Mouse (Mus musculus) intestine, embryonic 16.5 days (tissue): ENCODE data around the gene Rrp1. TPM values are rescaled to one million over a fixed set of nuclear protein-coding genes. Genes with fewer than 3 reads are reported as not detected.
A peak's percentile ranks its signal among the peaks of the same experiment; 100 is the strongest.
"Not testable (repeated sequence)": the region's sequence is repeated elsewhere in the genome, so short reads cannot be mapped to it uniquely, and the experiment has no call there.

ENCODE experiments used
- ATAC-seq: fragments of 200-750 bp; cut with Nextera tagmentation; 2 replicates; pipeline ENCODE4 v1.8.0; 2017; ENCODE audit warnings: moderate TSS enrichment, moderate library complexity
- H3K27ac ChIP-seq: fragments of 300-500 bp; sonication (generic); 2 replicates; pipeline ENCODE4 v1.5.1; 2014; ENCODE audit warnings: mild to moderate bottlenecking, low read length
- H3K27me3 ChIP-seq: fragments of 300-500 bp; sonication (generic); replicated peaks from 2 replicates; pipeline ENCODE4 v1.6.1; 2014; ENCODE audit warnings: low read length, control low read depth, mixed read lengths; ENCODE audit not compliant: control insufficient read depth, insufficient read depth
- H3K36me3 ChIP-seq: fragments of 300-500 bp; sonication (generic); 2 replicates; pipeline ENCODE4 v1.6.1; 2014; ENCODE audit warnings: low read length, control low read depth; ENCODE audit not compliant: control insufficient read depth, insufficient read depth
- H3K4me1 ChIP-seq: fragments of 300-500 bp; sonication (generic); 2 replicates; pipeline ENCODE4 v1.6.1; 2014; ENCODE audit warnings: low read length, control low read depth, mixed read lengths; ENCODE audit not compliant: control insufficient read depth, insufficient read depth
- H3K4me2 ChIP-seq: fragments of 300-500 bp; sonication (generic); 2 replicates; pipeline ENCODE4 v1.6.1; 2014; ENCODE audit warnings: low read depth, low read length, control low read depth
- H3K4me3 ChIP-seq: fragments of 300-500 bp; sonication (generic); 2 replicates; pipeline ENCODE4 v1.5.1; 2014; ENCODE audit warnings: mild to moderate bottlenecking, low read length
- H3K9ac ChIP-seq: fragments of 300-500 bp; sonication (generic); 2 replicates; pipeline ENCODE4 v1.6.1; 2014; ENCODE audit warnings: low read depth, low read length
- H3K9me3 ChIP-seq: fragments of 300-500 bp; sonication (generic); 2 replicates; pipeline ENCODE4 v1.6.1; 2016; ENCODE audit warnings: low read length, control low read depth; ENCODE audit not compliant: control insufficient read depth
- WGBS: fragments of 180-500 bp; shearing (Covaris S2); extraction: QIAGEN DNeasy Blood & Tissue Kit; methylation state at CpG from one replicate; pipeline ENCODE4 v1.1.7; 2014; 5-methylcytosine and 5-hydroxymethylcytosine counted together
- polyA plus RNA-seq: library from polyadenylated mRNA; unstranded; fragments of >200 nt; fragmentation: Nextera tagmentation; extraction: Ambion mirVana; gene quantifications from 2 replicates; pipeline ENCODE4 v1.2.1, GENCODE M21; 2015

The Rrp1 gene
- polyA plus RNA-seq, 1 experiment from 2014 or later = 268 TPM

GRCm38 (mm10) chr10:78429180-78429579 lies 16.3 kb upstream of the Rrp1 start:
- Histone ChIP-seq H3K4me2 (no peak overlapping the region), H3K4me3 (no peak overlapping the region), H3K4me1 (peaks cover 12% of the 10 kb centered on the region), H3K9ac (no peak overlapping the region), H3K36me3 (peaks cover 14% of the 10 kb centered on the region; the same call in 1 of the 2 replicates), H3K9me3 (no peaks in the 10 kb centered on the region), H3K27ac (no peak overlapping the region), H3K27me3 (no peaks in the 10 kb centered on the region)
- 83% methylated on average over 5 of the region's 5 CpGs for WGBS
- no peak for ATAC-seq

- ATAC-seq = no peak
- H3K4me3 ChIP-seq = no peak overlapping the region
- H3K4me1 ChIP-seq = peaks cover 12% of the 10 kb centered on the region
- H3K27me3 ChIP-seq = no peaks in the 10 kb centered on the region
- 94% methylated on average over 11 of the region's 11 CpGs for WGBS
- H3K27ac ChIP-seq = no peak overlapping the region
- H3K36me3 ChIP-seq = peaks cover 14% of the 10 kb centered on the region; the same call in 1 of the 2 replicates
- no peaks in the 10 kb centered on the region for H3K9me3 ChIP-seq
- H3K9ac ChIP-seq = no peak overlapping the region
- no peak overlapping the region for H3K4me2 ChIP-seq
These were observed 15.2 kb upstream of the Rrp1 start for GRCm38 (mm10) chr10:78428070-78428469.

- 36% methylated on average over 6 of the region's 6 CpGs for WGBS
- peak; percentile 31 for ATAC-seq
- H3K4me2 ChIP-seq = peak overlapping the region; percentile 89
These were observed 13.4 kb upstream of the Rrp1 start for GRCm38 (mm10) chr10:78426117-78426735.

GRCm38 (mm10) chr10:78425181-78426041 lies 12.6 kb upstream of the Rrp1 start, which contains the start of gene Cstb:
TSS of gene Cstb (plus strand) at chr10:78425669.
- peak; percentile 95 for ATAC-seq
- Histone ChIP-seq H3K4me3 (peak within 1 kb of the TSS; percentile 94), H3K4me1 (peaks cover 12% of the 10 kb centered on the region), H3K9me3 (no peaks in the 10 kb centered on the region), H3K9ac (peak within 1 kb of the TSS; percentile 97), H3K4me2 (peak within 1 kb of the TSS; percentile 89), H3K27me3 (no peaks in the 10 kb centered on the region), H3K27ac (peak within 1 kb of the TSS; percentile 91), H3K36me3 (peaks cover 14% of the 10 kb centered on the region; the same call in 1 of the 2 replicates)
- WGBS = 1% methylated on average over 40 of the region's 40 CpGs

More at GRCm38 (mm10) chr10:78426117-78426735, 13.4 kb upstream of the Rrp1 start:
- Histone ChIP-seq H3K27me3 (no peaks in the 10 kb centered on the region), H3K9ac (peak overlapping the region; percentile 97), H3K36me3 (peaks cover 14% of the 10 kb centered on the region; the same call in 1 of the 2 replicates), H3K9me3 (no peaks in the 10 kb centered on the region), H3K27ac (peak overlapping the region; percentile 91), H3K4me1 (peaks cover 12% of the 10 kb centered on the region), H3K4me3 (peak overlapping the region; percentile 94)

- no peak overlapping the region for H3K27ac ChIP-seq
- H3K4me3 ChIP-seq = no peak overlapping the region
- H3K36me3 ChIP-seq = peaks cover 4% of the 10 kb centered on the region; the same call in 1 of the 2 replicates
- H3K4me2 ChIP-seq = no peak overlapping the region
- WGBS = 89% methylated on average over 3 of the region's 3 CpGs
- no peaks in the 10 kb centered on the region for H3K9me3 ChIP-seq
- H3K27me3 ChIP-seq = no peaks in the 10 kb centered on the region
- no peak for ATAC-seq
- no peak overlapping the region for H3K9ac ChIP-seq
- H3K4me1 ChIP-seq = peaks cover 12% of the 10 kb centered on the region
These were observed 9.8 kb upstream of the Rrp1 start for GRCm38 (mm10) chr10:78422614-78423013.

- Histone ChIP-seq H3K9me3 (no peaks in the 10 kb centered on the region), H3K9ac (no peak overlapping the region), H3K4me2 (no peak overlapping the region), H3K36me3 (no peaks in the 10 kb centered on the region), H3K27ac (no peak overlapping the region), H3K27me3 (no peaks in the 10 kb centered on the region), H3K4me3 (no peak overlapping the region), H3K4me1 (peaks cover 5% of the 10 kb centered on the region; the same call in 1 of the 2 replicates)
- ATAC-seq = no peak
- WGBS = 77% methylated on average over 2 of the region's 2 CpGs
These were observed 8.1 kb upstream of the Rrp1 start for GRCm38 (mm10) chr10:78420929-78421328.

- ATAC-seq = no peak
- H3K9me3 ChIP-seq = no peaks in the 10 kb centered on the region
- no peaks in the 10 kb centered on the region for H3K36me3 ChIP-seq
- no peaks in the 10 kb centered on the region for H3K27me3 ChIP-seq
- H3K27ac ChIP-seq = no peak overlapping the region
- H3K4me2 ChIP-seq = no peak overlapping the region
- no peaks in the 10 kb centered on the region for H3K4me1 ChIP-seq
- WGBS = 87% methylated on average over 2 of the region's 2 CpGs
- H3K4me3 ChIP-seq = no peak overlapping the region
- H3K9ac ChIP-seq = no peak overlapping the region
These were observed 5.9 kb upstream of the Rrp1 start for GRCm38 (mm10) chr10:78418791-78419190.

GRCm38 (mm10) chr10:78417888-78418287 lies 5.0 kb upstream of the Rrp1 start:
- Histone ChIP-seq H3K9ac (no peak overlapping the region), H3K4me2 (no peak overlapping the region), H3K36me3 (no peaks in the 10 kb centered on the region), H3K9me3 (no peaks in the 10 kb centered on the region), H3K27ac (no peak overlapping the region), H3K4me3 (no peak overlapping the region), H3K4me1 (0 out of 2 replicates have a peak, but pooled peaks cover 3% of the 10 kb centered on the region), H3K27me3 (no peaks in the 10 kb centered on the region)
- WGBS = 59% methylated on average over 5 of the region's 5 CpGs
- ATAC-seq = no peak

- not testable (repeated sequence) for H3K9ac ChIP-seq, ATAC-seq
- WGBS = 67% methylated on average over 3 of the region's 4 CpGs
These were observed 2.1 kb upstream of the Rrp1 start for GRCm38 (mm10) chr10:78414936-78415335.

More at GRCm38 (mm10) chr10:78414936-78415335, 2.1 kb upstream of the Rrp1 start:
- H3K4me2 ChIP-seq, H3K27me3 ChIP-seq, H3K27ac ChIP-seq, H3K9me3 ChIP-seq, H3K36me3 ChIP-seq, H3K4me1 ChIP-seq, H3K4me3 ChIP-seq: not testable (repeated sequence)
